Mouse (Mus musculus) common myeloid progenitor, adult 5-6 weeks (primary cell): ENCODE measurements around the gene Map2k5. TPM values are rescaled to one million over a fixed set of nuclear protein-coding genes. Genes with fewer than 3 reads are reported as not detected.

Source experiments
- ATAC-seq: replicated peaks from 2 replicates; pipeline ENCODE4 v1.8.0; 2016; ENCODE audit warnings: low read depth, mild to moderate bottlenecking, moderate TSS enrichment, inconsistent platforms; ENCODE audit not compliant: poor library complexity, severe bottlenecking
- total RNA-seq: library from RNA; stranded (forward); fragments of 200-1000, 187-1606 nt; gene quantifications from 2 replicates; pipeline ENCODE4 v1.2.3, GENCODE M21; 2017

The Map2k5 gene
- total RNA-seq, 1 experiment from 2014 or later, result 20.7 TPM

DNA sequence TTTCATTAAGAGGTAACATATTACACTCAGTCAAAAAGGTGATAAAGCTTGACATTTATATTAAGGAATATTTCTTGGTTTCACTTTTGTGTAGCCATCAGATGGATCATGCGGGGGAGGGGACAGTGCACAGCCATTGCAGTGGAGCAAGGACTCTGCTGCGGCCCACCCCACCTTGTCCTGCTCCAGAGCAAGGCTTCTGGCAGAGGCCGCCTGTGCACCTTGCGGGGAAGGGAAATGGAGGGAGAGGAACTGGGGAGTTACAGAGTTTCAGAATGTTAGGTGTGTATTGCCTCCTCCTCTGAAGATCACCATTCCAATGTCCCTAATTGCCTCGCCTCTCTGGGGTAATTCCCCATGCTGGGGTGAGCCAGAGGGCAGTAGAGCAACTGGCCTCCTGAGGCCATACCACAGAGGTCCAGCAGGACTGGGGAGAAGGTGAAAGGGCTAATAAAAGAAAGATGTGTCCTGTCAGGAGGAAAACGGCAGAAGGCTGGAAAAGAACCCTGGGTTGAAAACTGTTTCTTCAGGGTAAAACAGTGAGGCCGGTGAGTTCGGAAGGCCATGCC is 181.5 kb downstream of the Map2k5 start:
- ATAC-seq, result no peak

DNA sequence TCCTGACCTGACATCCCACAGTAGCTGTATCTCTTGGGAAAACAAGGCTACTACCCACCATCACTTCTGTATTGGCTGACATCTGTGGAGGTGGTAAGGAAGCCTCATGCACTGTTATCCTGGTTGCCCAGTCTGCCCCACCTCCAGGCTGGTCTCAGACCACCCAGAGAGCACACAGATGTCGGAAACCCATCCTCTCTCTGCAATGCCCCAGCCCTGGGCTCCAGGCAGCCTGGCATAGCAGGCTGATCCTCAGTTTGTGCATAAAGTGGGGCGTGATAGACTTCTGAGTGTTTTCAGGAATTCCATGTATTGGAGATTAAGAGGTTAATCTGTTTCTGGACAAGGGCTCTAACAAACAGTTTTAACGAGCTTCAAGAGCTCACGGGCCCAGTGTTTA is 182.2 kb downstream of the Map2k5 start:
- ATAC-seq, result no peak

DNA sequence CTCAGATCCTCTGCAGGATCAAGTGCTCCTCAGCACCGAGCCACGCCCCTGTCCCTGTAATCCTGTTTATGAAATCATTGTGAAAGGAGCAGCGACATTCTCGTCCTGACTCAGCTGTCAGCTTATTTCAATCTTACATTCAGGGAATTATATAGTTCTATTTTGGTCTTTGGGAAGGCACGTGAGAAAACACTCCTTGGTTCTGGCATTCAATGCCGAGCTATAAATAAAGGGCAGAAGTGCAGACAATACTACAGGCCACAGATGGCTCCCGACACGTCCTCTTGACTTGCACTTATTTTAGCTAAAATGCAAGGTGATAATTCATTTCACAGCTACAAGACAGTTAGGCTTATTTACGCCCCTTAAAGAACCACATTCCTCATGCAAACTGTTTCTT is 182.9 kb downstream of the Map2k5 start:
- ATAC-seq, result no peak

DNA sequence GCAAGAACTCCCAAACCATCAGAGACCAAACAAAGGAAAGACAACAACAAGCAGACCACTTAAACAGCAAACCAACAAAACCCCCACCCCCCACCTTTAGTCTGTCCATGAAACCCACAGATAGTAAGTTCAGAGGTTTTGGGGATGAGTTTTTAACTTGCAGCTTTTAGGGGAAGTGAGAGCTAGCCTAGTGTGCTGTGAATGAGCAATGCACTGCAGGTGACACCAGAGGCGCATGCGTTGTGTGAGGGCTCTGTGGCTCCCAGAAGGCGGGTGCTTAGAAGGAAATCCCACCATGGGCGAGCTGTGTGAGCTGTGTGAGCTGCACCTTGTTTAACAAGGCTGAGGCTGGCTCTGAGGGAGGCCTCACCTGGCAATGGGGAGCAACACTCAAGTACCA is 184.9 kb downstream of the Map2k5 start:
- ATAC-seq, result no peak

DNA sequence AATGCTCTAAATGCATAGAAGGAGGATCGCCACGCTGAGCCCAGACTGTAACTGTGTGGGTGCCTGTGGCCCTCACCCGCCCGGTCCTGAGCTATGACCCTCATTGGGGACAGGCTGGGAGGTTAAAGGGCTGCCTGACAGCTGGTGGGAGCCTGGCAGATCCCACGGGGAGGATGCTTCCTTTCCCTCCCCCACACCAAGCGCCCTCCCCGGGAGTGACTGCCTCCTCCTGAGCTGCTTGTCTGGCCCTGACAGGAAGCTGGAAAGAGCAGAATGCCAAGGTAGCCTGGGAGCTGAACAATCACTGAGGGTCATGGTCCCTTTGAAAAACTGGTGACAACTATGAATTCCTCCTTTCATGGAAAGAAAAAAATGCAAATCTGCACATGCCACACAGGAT is 190.4 kb downstream of the Map2k5 start:
- no peak for ATAC-seq

DNA sequence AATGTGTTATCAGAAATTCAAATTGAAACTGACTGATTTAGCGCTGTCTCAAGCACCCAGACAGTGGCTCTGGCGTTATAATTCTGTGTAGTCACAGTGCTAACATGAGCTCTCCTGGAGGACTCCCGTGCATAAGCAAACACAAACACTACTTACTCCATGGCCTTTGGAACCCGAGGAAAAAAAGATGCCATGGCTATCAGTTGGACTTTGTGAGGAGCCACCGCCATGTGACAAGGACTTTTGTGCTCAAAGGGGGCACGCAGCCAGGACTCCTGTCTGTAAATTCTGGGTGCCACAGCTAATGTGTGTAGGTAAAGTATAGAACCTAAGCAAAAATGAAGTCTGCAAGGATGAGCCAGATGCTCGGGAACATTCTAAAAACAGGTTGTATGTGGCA is 192.5 kb downstream of the Map2k5 start:
- ATAC-seq, result no peak

DNA sequence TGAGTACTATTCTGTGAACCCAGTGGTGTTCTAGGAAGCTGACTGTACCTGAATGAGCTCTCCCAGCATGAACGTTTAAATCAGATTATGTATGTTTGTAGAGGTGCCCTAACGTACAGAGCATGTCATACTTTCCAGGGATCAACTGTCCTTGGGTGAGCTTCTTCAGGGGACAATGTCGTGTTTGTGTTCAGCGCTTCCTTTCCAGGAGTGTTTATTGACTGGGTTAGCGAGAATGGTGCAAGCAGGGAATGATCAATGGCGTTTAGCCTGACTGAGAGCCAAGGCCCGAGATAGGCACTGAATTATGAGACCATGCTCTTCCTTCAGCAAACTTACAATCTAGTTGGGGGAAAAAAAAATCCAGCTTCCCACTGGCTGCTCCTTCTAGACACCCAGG is 193.8 kb downstream of the Map2k5 start:
- no peak for ATAC-seq

DNA sequence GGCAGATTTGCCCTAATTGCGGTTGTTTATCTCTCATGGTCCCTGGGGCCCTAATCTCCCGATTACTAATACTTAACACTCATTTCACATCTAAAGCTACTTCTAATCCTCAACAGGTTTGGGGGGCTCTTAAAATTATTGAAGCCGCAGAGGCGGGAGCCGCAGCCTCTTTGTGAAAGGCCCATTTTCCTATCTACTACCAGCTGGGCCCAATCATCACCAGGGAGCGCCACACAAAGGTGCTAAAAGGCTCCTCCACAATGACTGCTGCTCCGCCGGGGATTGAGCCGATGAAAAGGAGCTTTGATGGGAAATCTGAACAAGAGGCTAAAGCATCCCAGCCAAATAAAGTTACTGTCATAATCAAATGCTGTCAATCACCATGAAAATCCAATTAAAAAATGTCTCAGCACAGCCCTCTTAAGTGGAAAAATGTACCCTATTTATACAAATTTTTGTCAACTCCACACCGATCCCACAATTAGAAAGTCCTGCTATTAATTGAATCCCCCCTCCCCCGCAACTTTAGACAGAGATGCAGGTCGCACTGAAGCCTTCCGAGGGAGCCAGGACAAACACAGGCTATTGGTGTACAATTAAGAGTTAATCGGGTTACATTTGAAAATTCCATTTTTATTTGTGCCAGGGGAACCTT is 195.3 kb downstream of the Map2k5 start:
- no peak for ATAC-seq

DNA sequence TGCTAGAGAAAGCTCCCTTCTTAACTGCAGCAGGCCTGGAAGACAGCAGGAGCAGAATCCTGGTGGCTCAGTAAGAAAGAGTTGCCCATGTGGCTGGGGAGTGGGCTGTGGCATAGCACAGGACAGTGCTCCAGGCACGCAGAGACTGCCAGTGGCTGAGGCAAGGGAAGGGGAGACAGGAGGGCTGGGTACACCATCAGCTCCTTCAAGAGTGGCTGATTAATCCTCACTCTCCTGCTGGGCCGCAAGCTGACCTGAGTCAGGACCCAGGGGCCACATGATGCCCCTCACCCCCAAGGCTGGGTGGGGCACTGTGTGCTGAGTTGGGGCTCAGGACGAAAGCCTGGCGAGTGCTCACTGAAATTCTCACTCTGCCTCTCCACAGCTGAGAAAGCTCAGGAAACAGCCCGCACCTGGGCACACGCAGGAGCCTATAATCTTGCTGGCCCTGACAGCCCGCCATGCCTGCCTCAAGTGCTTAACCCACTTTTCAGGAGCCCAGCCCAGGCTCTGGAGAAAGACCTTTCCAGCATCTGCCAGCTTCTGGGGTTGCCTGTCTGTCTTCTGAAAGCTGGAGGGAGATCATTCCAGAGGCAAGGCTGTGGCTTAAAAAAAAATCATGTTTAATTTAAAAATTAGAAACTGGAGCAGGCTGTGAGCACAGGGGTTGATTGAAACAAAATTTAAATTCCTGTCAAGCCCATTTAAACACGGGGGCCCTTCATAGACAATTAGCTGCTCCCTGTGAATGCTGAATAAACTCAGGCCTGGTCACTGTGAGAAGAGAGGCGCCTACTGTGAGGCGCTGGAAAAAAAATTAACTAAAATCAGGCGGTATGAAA is 196.1 kb downstream of the Map2k5 start:
- no peak for ATAC-seq

DNA sequence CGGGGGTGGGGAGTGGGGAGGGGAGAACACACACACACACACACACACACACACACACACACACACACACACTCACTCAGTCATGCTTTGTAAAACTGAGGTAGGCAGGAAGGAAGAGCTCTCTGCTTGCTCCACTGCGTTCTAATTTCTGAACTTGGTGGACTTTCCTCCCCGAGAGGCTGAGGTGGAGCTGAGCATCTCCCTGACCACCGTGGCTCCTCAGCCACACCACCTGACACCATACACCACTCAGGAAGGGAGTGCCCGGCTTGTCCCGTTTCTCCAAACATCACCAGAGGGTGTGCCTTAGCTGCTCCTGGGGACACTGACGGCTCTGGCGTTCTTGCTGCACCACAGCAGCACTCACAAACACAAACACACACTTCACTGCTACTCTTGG is 199.4 kb downstream of the Map2k5 start:
- no peak for ATAC-seq

DNA sequence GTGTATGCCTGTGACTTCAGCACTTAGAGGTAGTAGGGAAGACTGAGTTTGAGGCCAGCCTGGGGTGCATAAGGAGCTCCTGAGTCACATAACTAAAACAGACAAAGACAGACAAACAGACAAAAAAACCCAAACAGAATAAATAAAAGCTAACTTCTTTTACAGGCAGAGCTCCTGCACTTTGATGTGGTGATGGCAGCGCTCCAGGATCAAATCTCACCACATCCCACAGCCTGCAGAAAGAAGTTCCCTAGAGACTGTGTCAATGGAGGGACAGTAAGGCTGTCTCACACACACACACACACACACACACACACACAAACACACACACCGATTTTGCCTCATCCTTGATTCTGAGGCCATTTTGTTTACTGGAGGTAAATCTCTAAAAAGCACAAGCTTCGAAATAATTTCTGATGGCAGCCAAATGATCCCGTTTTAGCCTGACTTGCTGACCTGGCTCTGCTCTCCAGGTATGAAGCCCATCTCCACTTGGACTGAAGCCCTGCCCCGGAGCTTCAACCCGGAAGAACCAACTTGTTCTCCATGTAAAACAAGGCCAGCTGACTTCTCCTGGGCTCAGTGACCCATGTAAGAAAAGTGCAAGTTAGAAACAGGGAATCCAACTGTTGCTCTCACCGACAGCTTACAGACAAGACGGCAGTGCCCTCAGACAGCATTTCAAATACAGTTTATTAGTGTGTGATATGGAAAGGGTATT is 203.5 kb downstream of the Map2k5 start:
- no peak for ATAC-seq

DNA sequence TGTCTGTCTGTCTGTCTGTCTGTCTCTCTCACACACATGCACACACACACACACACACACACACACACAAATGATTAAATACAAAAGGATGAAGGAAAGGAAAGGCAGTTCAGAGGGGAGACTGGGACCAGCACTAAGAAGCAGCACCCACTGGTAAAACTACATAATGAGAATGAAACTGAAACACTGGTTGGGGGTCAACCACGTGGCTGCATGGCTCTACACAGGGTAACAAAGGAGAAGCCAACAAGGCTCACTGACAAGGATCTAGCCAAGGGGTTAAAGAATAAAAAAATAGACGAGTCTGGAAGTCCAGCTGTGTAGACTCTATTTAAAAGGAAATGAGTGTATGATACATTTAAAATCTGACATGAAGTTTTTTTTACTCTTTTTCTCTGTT is 205.8 kb downstream of the Map2k5 start:
- ATAC-seq, result no peak

DNA sequence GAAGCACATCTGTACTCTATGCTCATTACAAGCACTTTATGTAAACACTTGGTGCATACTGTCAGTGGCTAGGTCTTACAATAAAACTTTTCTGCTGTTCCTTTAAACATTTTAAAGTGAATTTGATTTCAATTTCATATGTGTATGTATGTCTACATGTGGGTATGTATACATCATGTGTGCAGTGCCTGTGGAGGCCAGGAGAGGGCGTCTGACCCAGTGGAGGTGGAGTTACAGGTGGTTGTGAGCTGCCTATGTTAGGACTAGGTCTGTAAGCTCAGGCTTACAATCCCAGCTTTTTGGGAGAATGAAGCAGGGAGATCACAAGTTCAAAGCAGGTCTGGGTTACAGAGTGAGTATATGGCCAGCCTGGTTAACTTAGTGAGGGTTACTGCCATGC is 208.6 kb downstream of the Map2k5 start:
- ATAC-seq, result no peak

DNA sequence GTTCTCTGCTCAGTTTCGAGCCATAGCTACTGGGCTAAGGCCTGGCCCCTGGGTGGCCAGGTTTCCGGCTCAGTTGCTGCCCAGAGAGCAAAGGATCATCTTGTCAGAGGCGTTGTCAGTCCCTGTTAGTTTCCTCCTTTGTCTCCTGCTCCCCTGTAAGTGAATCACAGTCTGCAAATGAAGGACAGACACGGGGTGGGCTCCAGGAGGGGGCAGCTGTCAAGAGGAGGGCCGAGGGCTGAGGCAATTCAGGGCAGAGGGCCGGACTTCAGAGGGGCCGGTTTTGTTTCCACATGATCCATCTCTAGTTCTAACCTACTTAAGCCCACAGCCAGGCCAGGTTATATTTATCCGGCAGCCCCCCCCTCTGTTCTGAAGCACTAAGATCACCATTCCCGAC is 212.6 kb downstream of the Map2k5 start:
- no peak for ATAC-seq

DNA sequence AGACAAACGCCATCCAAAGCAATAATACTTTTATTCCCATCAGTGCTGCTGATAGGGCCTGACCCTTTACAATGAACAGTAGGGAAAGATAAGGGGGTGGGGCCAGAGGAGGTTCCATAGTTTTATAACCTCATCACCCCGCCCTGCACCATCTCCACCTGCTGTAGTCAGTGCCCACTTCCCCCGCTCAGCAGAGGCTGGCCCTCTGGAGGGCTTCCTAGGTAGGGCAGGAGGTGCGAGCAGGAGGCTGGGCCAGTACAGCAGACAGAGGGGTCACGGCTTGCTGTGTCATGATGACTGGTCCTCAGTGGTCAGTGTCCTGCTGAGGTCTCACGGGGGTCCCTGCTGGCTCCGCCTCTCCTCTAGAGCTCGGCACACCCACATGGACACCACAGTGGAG is 213.9 kb downstream of the Map2k5 start:
- no peak; the same call in 1 of the 2 replicates for ATAC-seq

DNA sequence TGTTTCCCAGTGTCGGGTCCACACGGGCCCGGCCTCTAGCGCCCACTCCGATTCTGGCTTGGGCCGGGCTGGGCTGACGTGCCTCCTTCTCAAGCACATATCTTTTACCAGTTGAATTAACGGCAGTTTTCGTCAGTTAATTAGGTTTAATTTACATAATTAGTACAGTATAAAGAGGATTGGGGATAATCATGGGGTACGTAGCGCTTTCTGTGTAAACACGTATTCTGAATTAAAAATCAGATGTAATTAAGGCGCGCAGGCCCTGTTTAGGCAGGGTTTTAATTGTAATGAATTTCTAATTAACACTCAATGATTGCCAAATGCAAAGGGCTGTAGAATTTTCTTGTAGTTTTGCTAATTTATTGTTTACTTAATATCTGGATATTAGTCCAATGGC is 225.8 kb downstream of the Map2k5 start:
- ATAC-seq, result no peak

DNA sequence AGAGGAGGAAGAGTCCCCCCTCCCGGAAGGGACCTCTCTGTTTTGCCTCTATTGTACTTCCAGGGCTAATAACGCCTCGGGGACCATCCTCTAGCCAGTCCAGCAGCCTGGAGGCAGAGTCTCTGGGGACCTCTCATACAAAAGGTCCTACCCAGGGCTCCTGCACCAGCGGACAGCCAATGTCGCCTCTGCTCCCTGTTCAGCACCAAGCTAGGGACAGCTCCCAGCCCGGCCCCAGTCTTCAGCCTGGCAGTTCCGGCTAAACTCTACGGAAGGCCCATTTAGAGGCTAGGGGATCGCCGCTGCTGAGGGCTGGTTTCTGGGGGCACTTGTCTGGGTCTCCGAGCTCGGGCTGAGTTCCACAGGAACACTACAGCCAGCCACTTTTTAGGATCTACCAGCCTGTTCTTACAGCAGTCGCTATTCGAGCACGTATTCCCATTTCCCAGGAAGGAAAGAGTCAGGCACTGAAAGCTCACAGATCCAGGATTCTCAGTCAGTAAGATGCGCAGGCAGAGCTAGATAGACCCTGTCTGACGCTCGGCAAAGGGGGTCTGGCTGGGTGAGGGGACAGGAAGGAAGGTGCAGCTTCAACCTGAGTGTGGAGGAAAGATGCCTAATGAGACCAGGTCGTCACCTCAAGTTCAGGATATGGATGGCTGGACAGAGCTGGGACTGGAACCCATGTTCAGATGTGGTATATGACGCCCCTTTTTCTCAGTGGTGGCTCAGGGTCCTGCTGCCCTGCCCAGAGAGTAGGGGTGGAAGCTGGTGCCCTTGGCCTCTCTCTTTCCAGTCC is 226.4 kb downstream of the Map2k5 start:
- peak; percentile 91 for ATAC-seq

DNA sequence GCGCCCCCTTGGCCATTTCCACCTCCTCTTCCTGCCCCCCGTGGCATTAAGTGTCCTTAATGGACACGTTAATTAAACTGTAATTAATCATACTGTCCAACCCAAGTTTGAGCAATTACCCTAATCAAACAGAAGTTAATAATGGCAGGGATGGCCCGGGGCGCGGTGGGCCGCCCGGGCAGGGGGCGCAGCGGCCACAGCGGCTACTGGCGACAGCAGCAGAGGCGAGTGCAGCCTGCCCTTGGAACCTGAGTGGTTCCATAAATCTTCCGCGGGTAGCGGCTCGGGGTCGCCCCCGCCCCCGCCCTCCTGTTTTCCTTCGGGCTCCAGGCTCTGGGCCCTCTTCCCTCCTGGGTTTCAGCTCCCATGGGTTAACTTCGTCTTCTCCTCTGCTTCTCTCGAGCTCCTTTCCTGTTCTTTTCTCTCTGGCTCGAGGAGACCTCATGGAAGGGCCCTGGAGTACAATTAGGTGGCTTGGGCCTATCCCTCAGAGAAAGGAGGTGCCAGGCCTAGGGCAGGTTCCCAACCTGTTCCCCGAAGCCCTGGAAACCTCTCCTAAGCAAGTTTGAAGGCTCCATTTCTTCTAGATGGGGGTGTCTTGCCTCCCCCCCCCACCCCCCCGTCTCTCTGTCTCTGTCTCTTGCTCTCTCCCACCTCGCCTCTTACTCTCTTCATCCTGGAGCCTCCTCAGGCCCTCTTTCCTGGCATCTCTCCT is 227.5 kb downstream of the Map2k5 start:
- no peak for ATAC-seq

DNA sequence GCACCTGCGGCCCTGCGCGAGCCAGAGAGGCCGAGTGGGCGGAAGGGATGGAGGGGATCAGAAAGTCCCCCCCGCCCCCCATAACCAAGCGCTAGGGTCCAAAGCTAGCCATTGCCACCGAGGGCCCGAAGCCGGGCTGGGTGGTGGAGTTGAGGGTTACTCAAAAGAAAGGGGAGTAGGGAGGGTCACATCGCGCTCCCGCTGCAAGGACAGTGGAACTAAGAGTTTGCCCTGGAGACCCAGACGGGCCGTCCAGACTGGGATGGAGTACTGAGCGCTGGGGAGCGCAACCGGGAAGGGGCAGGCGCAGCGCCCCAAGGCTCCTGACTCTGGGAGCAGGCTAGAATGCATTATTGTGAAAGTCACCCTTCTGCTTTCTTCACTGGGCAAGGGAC is 228.3 kb downstream of the Map2k5 start:
- no peak for ATAC-seq
